Mouse (Mus musculus) megakaryocyte, embryonic 14.5 days (primary cell): ENCODE measurements around the gene Smtnl1.

Experiments used
- FLI1 ChIP-seq: IDR thresholded peaks from 2 replicates; pipeline ENCODE4 v1.6.1; 2012; ENCODE audit warnings: low read length, inconsistent platforms, mixed read lengths
- GATA1 ChIP-seq: IDR thresholded peaks from 3 replicates; pipeline ENCODE4 v1.6.1; 2012; ENCODE audit warnings: mixed read lengths, low read length, inconsistent platforms, borderline replicate concordance

- no peak for TF ChIP-seq GATA1
- no peak for TF ChIP-seq FLI1
These were observed 36.1 kb upstream of the Smtnl1 start for GRCm38 (mm10) chr2:84858551-84858950.
